Mouse (Mus musculus) liver, embryonic 14.5 days (tissue): ENCODE measurements around the gene Ttc4. TPM values are rescaled to one million over a fixed set of nuclear protein-coding genes. Genes with fewer than 3 reads are reported as not detected.

Experiments used
- ATAC-seq: fragments of 200-750 bp; cut with Nextera tagmentation; 2 replicates; pipeline ENCODE4 v1.8.0; 2017; ENCODE audit warnings: moderate number of reproducible peaks, mild to moderate bottlenecking, moderate library complexity; ENCODE audit not compliant: insufficient read depth
- DNase-seq, 3 experiments: peaks; one replicate each; pipeline ENCODE4 v3.0.0-alpha.2; 2012 to 2013; ENCODE audit warnings: low read depth in 3 of 3, low spot score in 3 of 3
- H3K27ac ChIP-seq: fragments of 300-500 bp; sonication (generic); 2 replicates; pipeline ENCODE4 v1.5.1; 2014; ENCODE audit warnings: moderate library complexity, mild to moderate bottlenecking, control low read depth, inconsistent platforms
- H3K27me3 ChIP-seq: fragments of 300-500 bp; sonication (generic); 2 replicates; pipeline ENCODE4 v1.6.1; 2014; ENCODE audit warnings: mild to moderate bottlenecking, low read length, moderate library complexity; ENCODE audit not compliant: control insufficient read depth, insufficient read depth
- H3K36me3 ChIP-seq: fragments of 300-500 bp; sonication (generic); replicated peaks from 2 replicates; pipeline ENCODE4 v1.6.1; 2014; ENCODE audit warnings: low read depth; ENCODE audit not compliant: control insufficient read depth, insufficient read depth
- H3K4me1 ChIP-seq, 2 experiments: fragments of 200-500 bp in 1 of 2; fragments of 300-500 bp in 1 of 2; sonication (generic) in 1 of 2; replicated peaks; 2 replicates each; pipeline ENCODE4 v1.6.1; 2012 to 2014; ENCODE audit warnings: antibody characterized with exemption in 1 of 2, inconsistent platforms in 1 of 2, low read length in 1 of 2; ENCODE audit not compliant: control insufficient read depth in 2 of 2, insufficient read depth in 2 of 2
- H3K4me2 ChIP-seq: fragments of 300-500 bp; sonication (generic); 2 replicates; pipeline ENCODE4 v1.6.1; 2014; ENCODE audit warnings: low read depth, mild to moderate bottlenecking, control low read depth, moderate library complexity
- H3K4me3 ChIP-seq, 2 experiments: fragments of 200-500 bp in 1 of 2; fragments of 300-500 bp in 1 of 2; sonication (generic) in 1 of 2; 2 replicates each; pipeline ENCODE4 v1.5.1; 2012 to 2014; ENCODE audit warnings: low read depth in 2 of 2, low read length in 2 of 2, mild to moderate bottlenecking in 2 of 2, control low read depth in 1 of 2, inconsistent platforms in 1 of 2, moderate library complexity in 1 of 2; ENCODE audit not compliant: insufficient read depth in 1 of 2
- H3K9ac ChIP-seq: fragments of 300-500 bp; sonication (generic); replicated peaks from 2 replicates; pipeline ENCODE4 v1.6.1; 2014; ENCODE audit warnings: mild to moderate bottlenecking, control low read depth, moderate library complexity
- H3K9me3 ChIP-seq: fragments of 300-500 bp; sonication (generic); 2 replicates; pipeline ENCODE4 v1.6.1; 2016; ENCODE audit warnings: low read length, mixed read lengths; ENCODE audit not compliant: control insufficient read depth
- CTCF ChIP-seq: IDR thresholded peaks from 2 replicates; pipeline ENCODE4 v1.5.1; 2016; ENCODE audit warnings: antibody characterized with exemption, low read depth, control low read depth
- EP300 ChIP-seq: IDR thresholded peaks from 2 replicates; pipeline ENCODE4 v1.6.1; 2016; ENCODE audit warnings: antibody characterized with exemption, low read depth
- WGBS: fragments of 180-500 bp; shearing (Covaris S2); extraction: QIAGEN DNeasy Blood & Tissue Kit; methylation state at CpG from one replicate; pipeline ENCODE4 v1.1.7; 2014; ENCODE audit not compliant: insufficient replicate concordance; 5-methylcytosine and 5-hydroxymethylcytosine counted together
- polyA plus RNA-seq, 2 experiments: library from polyadenylated mRNA; depleted of rRNA in 1 of 2; stranded (reverse) in 1 of 2; unstranded in 1 of 2; fragments of >200 nt; fragmentation: Nextera tagmentation in 1 of 2; extraction: Ambion mirVana in 1 of 2; gene quantifications; 2 replicates each; pipeline versions ENCODE4 v1.2.1 to v1.2.3; 2012 to 2014

Gene Ttc4
- polyA plus RNA-seq, 2 experiments: 31.1 to 34.3 TPM

GRCm38 (mm10) chr4:106693841-106694430, 15.2 kb upstream of the Ttc4 start:
- Histone ChIP-seq H3K9me3 (no peaks in the 10 kb centered on the region), H3K36me3 (no peaks in the 10 kb centered on the region), H3K9ac (no peak overlapping the region), H3K27ac (no peak overlapping the region), H3K4me3 (no peak overlapping the region), H3K27me3 (no peaks in the 10 kb centered on the region), H3K4me2 (no peak overlapping the region), H3K4me1 (no peaks in the 10 kb centered on the region)
- DNase-seq: no peak
- no peak for ATAC-seq
- TF ChIP-seq CTCF: no peak
- no peak for TF ChIP-seq EP300
- 72% methylated on average over 15 of the region's 15 CpGs for WGBS

GRCm38 (mm10) chr4:106688636-106689296, 10.0 kb upstream of the Ttc4 start:
- Histone ChIP-seq H3K9ac (no peak overlapping the region), H3K27ac (no peak overlapping the region), H3K9me3 (no peaks in the 10 kb centered on the region), H3K36me3 (no peaks in the 10 kb centered on the region), H3K4me1 (peaks cover 0 to 9% of the 10 kb centered on the region in 2 experiments; a peak in 2 of 4 replicates), H3K4me2 (no peak overlapping the region), H3K27me3 (no peaks in the 10 kb centered on the region), H3K4me3 (no peak overlapping the region)
- DNase-seq (no peak), ATAC-seq (peak; percentile 68)
- WGBS: 25% methylated on average over 3 of the region's 3 CpGs
- TF ChIP-seq EP300 (no peak), CTCF (no peak)

- H3K9me3 ChIP-seq: no peaks in the 10 kb centered on the region
- DNase-seq (no peak), ATAC-seq (no peak)
- H3K27ac ChIP-seq: no peak overlapping the region
- TF ChIP-seq CTCF: no peak
- TF ChIP-seq EP300: no peak
- H3K4me3 ChIP-seq: no peak overlapping the region
- no peak overlapping the region for H3K9ac ChIP-seq
- H3K4me2 ChIP-seq: no peak overlapping the region
- no peaks in the 10 kb centered on the region for H3K27me3 ChIP-seq
- H3K4me1 ChIP-seq: peaks cover 13 to 16% of the 10 kb centered on the region in 2 experiments
- H3K36me3 ChIP-seq: peaks cover 6% of the 10 kb centered on the region; the same call in 1 of the 2 replicates
- 33% methylated on average over 2 of the region's 2 CpGs for WGBS
These were observed 2.2 kb upstream of the Ttc4 start for GRCm38 (mm10) chr4:106680955-106681354.

GRCm38 (mm10) chr4:106679152-106679551, 408 bp upstream of the Ttc4 start:
- Histone ChIP-seq H3K4me3 (no peak overlapping the region), H3K36me3 (peaks cover 16% of the 10 kb centered on the region), H3K4me1 (peaks cover 13 to 16% of the 10 kb centered on the region in 2 experiments), H3K9me3 (no peaks in the 10 kb centered on the region), H3K27ac (peak overlapping the region; percentile 41), H3K27me3 (no peaks in the 10 kb centered on the region), H3K9ac (no peak overlapping the region), H3K4me2 (peak overlapping the region; percentile 51)
- TF ChIP-seq CTCF: no peak
- TF ChIP-seq EP300: no peak
- WGBS: 35% methylated on average over 3 of the region's 3 CpGs
- ATAC-seq (peak; percentile 26; the same call in 1 of the 2 replicates), DNase-seq (no peak)

- no peak for TF ChIP-seq CTCF
- no peak for TF ChIP-seq EP300
These were observed 2.0 kb downstream of the Ttc4 start for GRCm38 (mm10) chr4:106676749-106677148.

More at GRCm38 (mm10) chr4:106676749-106677148, 2.0 kb downstream of the Ttc4 start:
- WGBS: 86% methylated on average over 5 of the region's 5 CpGs
- Histone ChIP-seq H3K9ac (no peak overlapping the region), H3K27ac (no peak overlapping the region), H3K4me2 (no peak overlapping the region), H3K4me1 (peaks cover 13 to 16% of the 10 kb centered on the region in 2 experiments), H3K27me3 (no peaks in the 10 kb centered on the region), H3K36me3 (peaks cover 39% of the 10 kb centered on the region), H3K9me3 (no peaks in the 10 kb centered on the region), H3K4me3 (no peak overlapping the region)
- ATAC-seq (no peak), DNase-seq (no peak)
